Mouse (Mus musculus) embryonic fibroblast, embryonic 13.5 days (primary cell): ENCODE data around the gene Cdh15.

Experiments
- CTCF ChIP-seq: IDR thresholded peaks from 2 replicates; pipeline ENCODE4 v1.5.1; 2011; ENCODE audit warnings: mild to moderate bottlenecking, control low read depth, low read length, moderate library complexity, borderline replicate concordance; ENCODE audit not compliant: insufficient read depth
- POLR2A ChIP-seq: IDR thresholded peaks from 2 replicates; pipeline ENCODE4 v1.6.1; 2011; ENCODE audit warnings: low read depth, mild to moderate bottlenecking, control low read depth, low read length, moderate library complexity

DNA sequence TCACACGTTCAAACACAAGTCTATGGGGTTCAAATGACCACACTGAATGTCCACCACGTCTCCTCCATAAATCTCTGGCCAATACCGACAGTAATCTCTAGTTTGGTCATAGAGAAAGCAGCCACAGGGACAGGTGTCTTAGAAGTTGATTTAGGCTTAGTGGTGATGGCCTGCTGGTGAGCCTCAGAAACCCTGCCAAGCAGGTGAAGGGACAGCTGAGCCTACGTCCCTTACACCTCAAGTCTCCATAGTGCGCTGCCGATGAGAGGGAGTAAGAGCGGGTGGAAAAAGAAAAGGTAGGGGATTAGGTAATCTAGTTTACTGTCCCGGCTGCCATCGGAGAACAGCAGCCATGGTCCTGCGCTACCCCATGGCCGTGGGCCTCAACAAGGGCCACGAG lies 11.6 kb upstream of the Cdh15 start:
- no peak for TF ChIP-seq CTCF
- no peak for TF ChIP-seq POLR2A
